Mouse (Mus musculus) erythroblast, adult 5-6 weeks (primary cell): ENCODE data around the gene Arf3. TPM values are rescaled to one million over a fixed set of nuclear protein-coding genes. Genes with fewer than 3 reads are reported as not detected.

Experiments used
- ATAC-seq: replicated peaks from 2 replicates; pipeline ENCODE4 v1.8.0; 2016; ENCODE audit warnings: moderate number of reproducible peaks, mild to moderate bottlenecking, moderate TSS enrichment, inconsistent platforms; ENCODE audit not compliant: poor library complexity, low FRiP score, severe bottlenecking
- total RNA-seq, 2 experiments: library from RNA; stranded (forward) in 1 of 2; stranded (reverse) in 1 of 2; fragments of 150-400 nt in 1 of 2; fragments of 200-764, 138-1000 nt in 1 of 2; gene quantifications; 2 replicates each; pipeline versions ENCODE4 v1.2.3 to v1.2.4; 2015 to 2017; ENCODE audit warnings: low replicate concordance in 2 of 2

Arf3 gene
- total RNA-seq, 2 experiments from 2014 or later: 7.1 to 8.1 TPM

GRCm38 (mm10) chr15:98791771-98792170 is 28.8 kb upstream of the Arf3 start:
- ATAC-seq: no peak

GRCm38 (mm10) chr15:98791221-98791620 is 28.2 kb upstream of the Arf3 start:
- no peak for ATAC-seq

DNA sequence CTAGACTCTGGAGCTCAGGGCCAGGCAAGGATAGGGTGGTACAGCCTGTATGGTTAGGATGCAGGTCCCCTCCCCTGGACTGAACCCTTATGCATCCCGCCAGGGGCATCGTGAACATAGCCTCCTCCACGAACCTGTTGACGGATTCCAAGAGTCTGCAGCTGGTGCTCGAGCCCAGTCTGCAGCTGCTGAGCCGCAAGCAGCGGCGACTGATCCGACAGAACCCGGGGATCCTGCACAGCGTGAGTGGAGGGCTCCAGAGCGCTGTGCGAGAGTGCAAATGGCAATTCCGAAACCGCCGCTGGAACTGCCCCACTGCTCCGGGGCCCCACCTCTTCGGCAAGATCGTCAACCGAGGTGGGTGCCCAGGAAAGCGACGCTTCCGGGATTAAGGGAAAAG is 27.7 kb upstream of the Arf3 start:
- no peak for ATAC-seq

GRCm38 (mm10) chr15:98789661-98790535 is 26.9 kb upstream of the Arf3 start, which contains the start of gene Wnt1:
TSS of gene Wnt1 (plus strand) at chr15:98789857.
- no peak for ATAC-seq

- no peak for ATAC-seq
Measured at GRCm38 (mm10) chr15:98788972-98789660, 26.1 kb upstream of the Arf3 start.

DNA sequence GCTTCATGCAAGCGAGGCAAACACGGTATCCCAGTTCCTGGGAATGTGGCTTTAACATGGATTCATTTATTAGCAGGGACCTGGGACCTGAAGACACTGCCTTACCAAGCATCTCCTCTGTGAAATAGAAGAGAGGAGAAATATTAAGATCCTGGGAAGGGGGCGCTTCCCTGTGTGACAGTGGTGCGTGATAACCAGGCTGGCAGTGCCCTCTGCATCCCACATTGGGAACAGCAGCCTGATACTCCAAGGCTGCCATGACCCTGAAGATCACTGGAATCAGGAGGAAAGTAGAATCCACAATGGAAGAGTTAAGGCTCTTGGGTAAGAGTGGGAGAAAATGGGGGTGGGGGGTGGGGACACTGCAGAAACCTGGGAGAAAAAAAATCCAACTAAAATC is 24.9 kb upstream of the Arf3 start:
- no peak for ATAC-seq

- ATAC-seq: peak; percentile 68
Measured at GRCm38 (mm10) chr15:98785744-98786143, 22.7 kb upstream of the Arf3 start.

DNA sequence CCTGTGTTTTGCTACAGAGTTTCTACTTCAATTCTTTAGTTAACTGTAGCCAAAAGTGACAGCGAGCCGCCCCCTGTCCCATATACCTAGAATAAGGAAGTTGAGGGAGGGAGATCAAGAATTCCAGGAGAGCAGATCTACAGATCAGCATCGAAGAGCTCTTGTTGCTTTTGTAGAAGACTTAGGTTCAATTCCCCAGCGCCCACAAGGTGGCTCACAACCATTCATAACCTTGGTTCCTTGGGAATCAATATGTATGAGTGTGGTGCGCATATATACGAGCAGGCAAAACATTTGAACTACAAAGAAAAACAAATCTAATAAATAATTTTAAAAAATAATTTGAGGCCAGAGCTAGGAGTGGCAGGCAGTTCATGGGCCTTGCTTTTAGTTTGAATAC is 18.2 kb upstream of the Arf3 start:
- no peak for ATAC-seq

GRCm38 (mm10) chr15:98780573-98780972 is 17.6 kb upstream of the Arf3 start:
- ATAC-seq: no peak

- no peak for ATAC-seq
Measured at GRCm38 (mm10) chr15:98780075-98780474, 17.1 kb upstream of the Arf3 start.

DNA sequence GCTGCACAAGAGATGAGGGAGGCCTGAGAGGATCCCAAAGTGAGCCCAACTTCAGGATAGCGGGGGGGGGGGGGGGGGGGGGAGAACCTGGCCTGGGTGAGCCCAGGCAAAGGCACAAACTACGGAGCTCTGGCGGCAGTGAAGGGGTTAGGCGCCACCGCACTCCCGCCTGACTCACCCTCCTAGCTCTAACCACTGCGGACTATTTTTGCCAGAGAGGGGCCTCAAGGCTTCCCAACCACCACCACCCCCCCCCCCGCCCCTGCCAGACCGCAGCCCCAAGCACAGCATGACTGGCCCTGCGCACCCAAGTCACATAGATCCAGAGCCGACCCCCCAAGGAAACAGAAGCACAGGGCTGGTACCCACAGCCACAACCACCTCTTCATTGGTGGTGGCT is 15.8 kb upstream of the Arf3 start:
- no peak for ATAC-seq

GRCm38 (mm10) chr15:98778191-98778770 is 15.3 kb upstream of the Arf3 start:
- no peak for ATAC-seq

- ATAC-seq: no peak
Measured at GRCm38 (mm10) chr15:98777762-98778161, 14.7 kb upstream of the Arf3 start, which contains the start of gene Wnt10b. TSS of gene Wnt10b (minus strand) at chr15:98778150.

GRCm38 (mm10) chr15:98777005-98777616 is 14.1 kb upstream of the Arf3 start:
- no peak for ATAC-seq

- no peak for ATAC-seq
Measured at GRCm38 (mm10) chr15:98776280-98777004, 13.4 kb upstream of the Arf3 start.

DNA sequence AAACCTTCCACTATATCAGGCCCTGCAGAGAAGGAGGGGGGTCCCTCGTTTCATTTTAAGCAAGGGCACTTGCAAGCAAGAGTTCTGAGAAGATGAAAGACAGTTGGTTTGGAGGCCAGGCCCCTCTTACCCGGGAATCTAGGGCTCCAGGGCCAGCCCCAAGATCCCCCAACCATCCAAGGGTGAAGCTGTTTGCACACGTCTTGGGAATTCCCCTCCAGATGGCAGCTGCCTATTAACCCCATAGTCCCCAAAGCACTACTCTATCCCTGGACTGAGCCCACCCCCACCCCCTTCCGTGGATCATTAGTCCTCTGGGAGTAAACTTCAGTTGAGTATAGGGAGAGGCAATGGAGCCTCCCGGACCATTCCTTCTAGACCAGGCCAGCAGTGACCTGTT is 12.5 kb upstream of the Arf3 start:
- no peak for ATAC-seq

DNA sequence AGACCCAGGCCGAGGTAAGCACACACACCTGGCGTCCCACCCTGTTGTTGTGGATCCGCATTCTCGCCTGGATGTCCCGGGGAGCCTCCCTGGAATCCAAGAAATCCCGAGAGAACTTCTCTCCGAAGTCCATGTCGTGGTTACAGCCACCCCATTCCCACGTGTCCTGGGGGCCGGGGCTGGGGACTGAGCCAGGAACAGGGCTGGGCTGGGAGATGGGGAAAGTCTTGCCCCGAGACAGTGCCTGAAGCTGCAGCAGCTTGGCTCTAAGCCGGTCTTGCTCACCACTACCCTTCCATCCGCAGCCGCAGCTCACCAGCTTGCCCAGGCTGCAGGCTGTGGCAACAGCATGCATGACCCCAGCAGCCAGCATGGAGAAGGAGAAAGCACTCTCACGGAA is 11.1 kb upstream of the Arf3 start:
- ATAC-seq: no peak

DNA sequence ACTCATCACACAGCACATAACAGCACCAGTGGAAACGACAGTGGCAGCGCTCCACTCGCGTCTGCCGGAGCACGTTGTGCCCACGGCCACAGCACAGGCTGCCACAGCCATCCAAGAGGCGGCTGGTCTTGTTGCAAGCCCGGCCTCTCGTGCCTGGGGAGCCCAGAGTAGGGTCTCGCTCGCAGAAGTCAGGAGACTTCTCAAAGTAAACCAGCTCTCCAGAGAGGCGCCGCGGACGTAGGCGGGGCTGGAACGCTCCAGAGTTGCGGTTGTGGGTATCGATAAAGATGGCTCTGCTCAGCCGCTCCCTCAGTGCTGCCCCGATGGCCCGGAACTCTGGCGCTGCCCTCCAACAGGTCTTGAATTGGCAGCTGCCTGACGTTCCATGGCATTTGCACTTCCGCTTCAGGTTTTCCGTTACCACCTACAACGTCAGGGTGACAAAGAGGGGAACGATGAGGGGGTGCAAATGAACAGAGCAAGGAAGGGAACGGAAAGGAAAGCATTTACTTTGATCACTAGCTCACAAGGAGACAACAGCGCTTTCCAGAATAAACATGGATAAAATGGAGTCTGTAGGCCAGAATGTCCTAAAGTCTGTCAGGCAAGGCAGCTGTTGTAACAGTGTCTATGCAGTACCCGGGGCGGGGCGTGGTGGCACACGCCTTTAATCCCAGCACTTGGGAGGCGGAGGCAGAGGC is 9.6 kb upstream of the Arf3 start:
- no peak for ATAC-seq

- no peak for ATAC-seq
Measured at GRCm38 (mm10) chr15:98771813-98772425, 8.9 kb upstream of the Arf3 start.
